Mouse (Mus musculus): Measurements from ENCODE around the gene Zkscan1. TPM values are rescaled to one million over a fixed set of nuclear protein-coding genes. Genes with fewer than 3 reads are reported as not detected.
"Not testable (repeated sequence)": the region's sequence is repeated elsewhere in the genome, so short reads cannot be mapped to it uniquely, and the experiment has no call there.

Zkscan1 gene
- 31.5 and 39.9 TPM in 2 replicates for polyA plus RNA-seq (2014; fragmentation: Nextera tagmentation; extraction: Ambion mirVana)

GRCm38 (mm10) chr5:138084996-138085395, at the start of gene Zkscan1:
Zkscan1 (plus strand) TSS chr5:138085084.
- no peaks in the 10 kb centered on the region for H3K9me3 ChIP-seq (ENCODE audit: control insufficient read depth, low read length)
- WGBS, result under 1% methylated on average over 27 of the region's 27 CpGs
- H3K36me3 ChIP-seq (ENCODE audit: control insufficient read depth, insufficient read depth, low read length), result no peaks in the 10 kb centered on the region; the same call in 1 of the 2 replicates
- H3K4me2 ChIP-seq (ENCODE audit: low read depth, severe bottlenecking), result peak within 1 kb of the TSS; percentile 65
- DNase-seq (ENCODE audit: low spot score) (peak; percentile 87), ATAC-seq (ENCODE audit: insufficient number of reproducible peaks, low FRiP score, low TSS enrichment, low read depth) (peak; percentile 92)
- no peaks in the 10 kb centered on the region for H3K4me1 ChIP-seq (ENCODE audit: control insufficient read depth, insufficient read depth, low read length)
- peak within 1 kb of the TSS; percentile 69 for H3K27ac ChIP-seq (replicated peaks; ENCODE audit: low read depth, low read length)
- no peaks in the 10 kb centered on the region for H3K27me3 ChIP-seq (ENCODE audit: control insufficient read depth, insufficient read depth, low read length)
- peak within 1 kb of the TSS; percentile 93 for H3K4me3 ChIP-seq (ENCODE audit: low read depth, low read length)
- H3K9ac ChIP-seq (ENCODE audit: low read length), result peak within 1 kb of the TSS; percentile 99

- not testable (repeated sequence) for H3K4me2 ChIP-seq (ENCODE audit: low read depth, severe bottlenecking); H3K9me3 ChIP-seq (ENCODE audit: control insufficient read depth, low read length); DNase-seq (ENCODE audit: low spot score); H3K27ac ChIP-seq (replicated peaks; ENCODE audit: low read depth, low read length); H3K9ac ChIP-seq (ENCODE audit: low read length); H3K4me3 ChIP-seq (ENCODE audit: low read depth, low read length); H3K36me3 ChIP-seq (ENCODE audit: control insufficient read depth, insufficient read depth, low read length); ATAC-seq (ENCODE audit: insufficient number of reproducible peaks, low FRiP score, low TSS enrichment, low read depth); H3K4me1 ChIP-seq (ENCODE audit: control insufficient read depth, insufficient read depth, low read length); H3K27me3 ChIP-seq (ENCODE audit: control insufficient read depth, insufficient read depth, low read length)
- WGBS, result no CpG with 5 or more reads among the region's 5 CpGs
These were observed 32.0 kb upstream of the Zkscan1 start, which contains the start of gene Smok3c for GRCm38 (mm10) chr5:138052894-138053293. Smok3c (plus strand) TSS chr5:138053194.

- Histone ChIP-seq H3K27ac (replicated peaks; ENCODE audit: low read depth, low read length) (no peak overlapping the region), H3K9me3 (ENCODE audit: control insufficient read depth, low read length) (no peaks in the 10 kb centered on the region), H3K36me3 (ENCODE audit: control insufficient read depth, insufficient read depth, low read length) (no peaks in the 10 kb centered on the region), H3K9ac (ENCODE audit: low read length) (no peak overlapping the region), H3K4me1 (ENCODE audit: control insufficient read depth, insufficient read depth, low read length) (no peaks in the 10 kb centered on the region), H3K4me3 (ENCODE audit: low read depth, low read length) (no peak overlapping the region), H3K4me2 (ENCODE audit: low read depth, severe bottlenecking) (no peak overlapping the region), H3K27me3 (ENCODE audit: control insufficient read depth, insufficient read depth, low read length) (no peaks in the 10 kb centered on the region)
- 89% methylated on average over 4 of the region's 4 CpGs for WGBS
- ATAC-seq (ENCODE audit: insufficient number of reproducible peaks, low FRiP score, low TSS enrichment, low read depth), result no peak
- no peak for DNase-seq (ENCODE audit: low spot score)
These were observed 11.1 kb upstream of the Zkscan1 start for GRCm38 (mm10) chr5:138073803-138074202.

- ATAC-seq (ENCODE audit: insufficient number of reproducible peaks, low FRiP score, low TSS enrichment, low read depth), result no peak
- no peaks in the 10 kb centered on the region for H3K27me3 ChIP-seq (ENCODE audit: control insufficient read depth, insufficient read depth, low read length)
- WGBS, result 69% methylated on average over 3 of the region's 3 CpGs
- H3K4me1 ChIP-seq (ENCODE audit: control insufficient read depth, insufficient read depth, low read length), result no peaks in the 10 kb centered on the region
- H3K27ac ChIP-seq (replicated peaks; ENCODE audit: low read depth, low read length), result no peak overlapping the region
- H3K4me3 ChIP-seq (ENCODE audit: low read depth, low read length), result no peak overlapping the region
- no peak for DNase-seq (ENCODE audit: low spot score)
- no peaks in the 10 kb centered on the region for H3K36me3 ChIP-seq (ENCODE audit: control insufficient read depth, insufficient read depth, low read length)
- H3K4me2 ChIP-seq (ENCODE audit: low read depth, severe bottlenecking), result no peak overlapping the region
- H3K9me3 ChIP-seq (ENCODE audit: control insufficient read depth, low read length), result no peaks in the 10 kb centered on the region
- H3K9ac ChIP-seq (ENCODE audit: low read length), result no peak overlapping the region
These were observed 9.2 kb upstream of the Zkscan1 start for GRCm38 (mm10) chr5:138075684-138076083.

GRCm38 (mm10) chr5:138076148-138076547, 8.7 kb upstream of the Zkscan1 start:
- H3K27ac ChIP-seq (replicated peaks; ENCODE audit: low read depth, low read length), result no peak overlapping the region
- 59% methylated on average over 2 of the region's 2 CpGs for WGBS
- no peaks in the 10 kb centered on the region for H3K27me3 ChIP-seq (ENCODE audit: control insufficient read depth, insufficient read depth, low read length)
- DNase-seq (ENCODE audit: low spot score), result no peak
- no peaks in the 10 kb centered on the region for H3K4me1 ChIP-seq (ENCODE audit: control insufficient read depth, insufficient read depth, low read length)
- no peaks in the 10 kb centered on the region for H3K9me3 ChIP-seq (ENCODE audit: control insufficient read depth, low read length)
- no peak for ATAC-seq (ENCODE audit: insufficient number of reproducible peaks, low FRiP score, low TSS enrichment, low read depth)
- H3K36me3 ChIP-seq (ENCODE audit: control insufficient read depth, insufficient read depth, low read length), result no peaks in the 10 kb centered on the region
- H3K9ac ChIP-seq (ENCODE audit: low read length), result no peak overlapping the region
- no peak overlapping the region for H3K4me3 ChIP-seq (ENCODE audit: low read depth, low read length)
- H3K4me2 ChIP-seq (ENCODE audit: low read depth, severe bottlenecking), result no peak overlapping the region

- DNase-seq (ENCODE audit: low spot score) (no peak), ATAC-seq (ENCODE audit: insufficient number of reproducible peaks, low FRiP score, low TSS enrichment, low read depth) (no peak)
- H3K4me2 ChIP-seq (ENCODE audit: low read depth, severe bottlenecking), result no peak overlapping the region
- no peak overlapping the region for H3K4me3 ChIP-seq (ENCODE audit: low read depth, low read length)
- no peak overlapping the region for H3K27ac ChIP-seq (replicated peaks; ENCODE audit: low read depth, low read length)
- H3K36me3 ChIP-seq (ENCODE audit: control insufficient read depth, insufficient read depth, low read length), result no peaks in the 10 kb centered on the region
- H3K27me3 ChIP-seq (ENCODE audit: control insufficient read depth, insufficient read depth, low read length), result no peaks in the 10 kb centered on the region
- no peaks in the 10 kb centered on the region for H3K9me3 ChIP-seq (ENCODE audit: control insufficient read depth, low read length)
- no peaks in the 10 kb centered on the region for H3K4me1 ChIP-seq (ENCODE audit: control insufficient read depth, insufficient read depth, low read length)
- no peak overlapping the region for H3K9ac ChIP-seq (ENCODE audit: low read length)
- 91% methylated on average over 5 of the region's 5 CpGs for WGBS
These were observed 4.4 kb upstream of the Zkscan1 start for GRCm38 (mm10) chr5:138080456-138080855.

GRCm38 (mm10) chr5:138081446-138081845, 3.4 kb upstream of the Zkscan1 start:
- 86% methylated on average over 9 of the region's 9 CpGs for WGBS
- Histone ChIP-seq H3K9ac (ENCODE audit: low read length) (no peak overlapping the region), H3K36me3 (ENCODE audit: control insufficient read depth, insufficient read depth, low read length) (no peaks in the 10 kb centered on the region), H3K4me1 (ENCODE audit: control insufficient read depth, insufficient read depth, low read length) (no peaks in the 10 kb centered on the region), H3K27ac (replicated peaks; ENCODE audit: low read depth, low read length) (no peak overlapping the region), H3K4me3 (ENCODE audit: low read depth, low read length) (no peak overlapping the region), H3K27me3 (ENCODE audit: control insufficient read depth, insufficient read depth, low read length) (no peaks in the 10 kb centered on the region), H3K9me3 (ENCODE audit: control insufficient read depth, low read length) (no peaks in the 10 kb centered on the region), H3K4me2 (ENCODE audit: low read depth, severe bottlenecking) (no peak overlapping the region)
- DNase-seq (ENCODE audit: low spot score), result no peak
- no peak for ATAC-seq (ENCODE audit: insufficient number of reproducible peaks, low FRiP score, low TSS enrichment, low read depth)

GRCm38 (mm10) chr5:138083318-138083900, 1.5 kb upstream of the Zkscan1 start:
- Histone ChIP-seq H3K4me3 (ENCODE audit: low read depth, low read length) (no peak overlapping the region), H3K4me2 (ENCODE audit: low read depth, severe bottlenecking) (no peak overlapping the region), H3K36me3 (ENCODE audit: control insufficient read depth, insufficient read depth, low read length) (no peaks in the 10 kb centered on the region; the same call in 1 of the 2 replicates), H3K9me3 (ENCODE audit: control insufficient read depth, low read length) (no peaks in the 10 kb centered on the region), H3K27ac (replicated peaks; ENCODE audit: low read depth, low read length) (no peak overlapping the region), H3K9ac (ENCODE audit: low read length) (no peak overlapping the region), H3K27me3 (ENCODE audit: control insufficient read depth, insufficient read depth, low read length) (no peaks in the 10 kb centered on the region), H3K4me1 (ENCODE audit: control insufficient read depth, insufficient read depth, low read length) (no peaks in the 10 kb centered on the region)
- 74% methylated on average over 2 of the region's 2 CpGs for WGBS
- DNase-seq (ENCODE audit: low spot score), result no peak
- no peak for ATAC-seq (ENCODE audit: insufficient number of reproducible peaks, low FRiP score, low TSS enrichment, low read depth)

GRCm38 (mm10) chr5:138083936-138084335, 948 bp upstream of the Zkscan1 start:
- DNase-seq (ENCODE audit: low spot score) (no peak), ATAC-seq (ENCODE audit: insufficient number of reproducible peaks, low FRiP score, low TSS enrichment, low read depth) (no peak)
- 83% methylated on average over 2 of the region's 2 CpGs for WGBS
- Histone ChIP-seq H3K4me1 (ENCODE audit: control insufficient read depth, insufficient read depth, low read length) (no peaks in the 10 kb centered on the region), H3K4me3 (ENCODE audit: low read depth, low read length) (no peak overlapping the region), H3K9me3 (ENCODE audit: control insufficient read depth, low read length) (no peaks in the 10 kb centered on the region), H3K27me3 (ENCODE audit: control insufficient read depth, insufficient read depth, low read length) (no peaks in the 10 kb centered on the region), H3K36me3 (ENCODE audit: control insufficient read depth, insufficient read depth, low read length) (no peaks in the 10 kb centered on the region; the same call in 1 of the 2 replicates), H3K4me2 (ENCODE audit: low read depth, severe bottlenecking) (no peak overlapping the region), H3K27ac (replicated peaks; ENCODE audit: low read depth, low read length) (no peak overlapping the region), H3K9ac (ENCODE audit: low read length) (no peak overlapping the region)

Data from limb, embryonic 11.5 days (tissue).